Mouse (Mus musculus) kidney, embryonic 14.5 days (tissue): ENCODE measurements around the gene Tmf1. TPM values are rescaled to one million over a fixed set of nuclear protein-coding genes. Genes with fewer than 3 reads are reported as not detected.
A peak's percentile ranks its signal among the peaks of the same experiment; 100 is the strongest.

ENCODE experiments used
- ATAC-seq: fragments of 200-750 bp; cut with Nextera tagmentation; 2 replicates; pipeline ENCODE4 v1.8.0; 2017; ENCODE audit warnings: moderate number of reproducible peaks, mild to moderate bottlenecking, moderate TSS enrichment, moderate library complexity; ENCODE audit not compliant: low FRiP score, low TSS enrichment
- H3K27ac ChIP-seq: fragments of 300-500 bp; sonication (generic); 2 replicates; pipeline ENCODE4 v1.5.1; 2014; ENCODE audit warnings: low read depth, mild to moderate bottlenecking, low read length, moderate library complexity, mixed read lengths
- H3K27me3 ChIP-seq: fragments of 300-500 bp; sonication (generic); 2 replicates; pipeline ENCODE4 v1.6.1; 2014; ENCODE audit warnings: mild to moderate bottlenecking, low read length; ENCODE audit not compliant: control insufficient read depth, insufficient read depth
- H3K36me3 ChIP-seq: fragments of 300-500 bp; sonication (generic); 2 replicates; pipeline ENCODE4 v1.6.1; 2014; ENCODE audit warnings: low read length, mixed read lengths; ENCODE audit not compliant: control insufficient read depth, insufficient read depth
- H3K4me1 ChIP-seq: fragments of 300-500 bp; sonication (generic); 2 replicates; pipeline ENCODE4 v1.6.1; 2014; ENCODE audit warnings: low read length, mixed read lengths; ENCODE audit not compliant: control insufficient read depth, insufficient read depth
- H3K4me2 ChIP-seq: fragments of 300-500 bp; sonication (generic); replicated peaks from 2 replicates; pipeline ENCODE4 v1.6.1; 2014; ENCODE audit warnings: low read depth, mild to moderate bottlenecking, low read length
- H3K4me3 ChIP-seq: fragments of 300-500 bp; sonication (generic); 2 replicates; pipeline ENCODE4 v1.5.1; 2014; ENCODE audit warnings: mild to moderate bottlenecking, low read length
- H3K9ac ChIP-seq: fragments of 300-500 bp; sonication (generic); 2 replicates; pipeline ENCODE4 v1.6.1; 2014; ENCODE audit warnings: low read depth, mild to moderate bottlenecking, low read length, moderate library complexity
- H3K9me3 ChIP-seq: fragments of 300-500 bp; sonication (generic); 2 replicates; pipeline ENCODE4 v1.6.1; 2016; ENCODE audit warnings: low read length; ENCODE audit not compliant: control insufficient read depth
- WGBS: fragments of 180-500 bp; shearing (Covaris S2); extraction: QIAGEN DNeasy Blood & Tissue Kit; methylation state at CpG from one replicate; pipeline ENCODE4 v1.1.7; 2014; 5-methylcytosine and 5-hydroxymethylcytosine counted together
- polyA plus RNA-seq: library from polyadenylated mRNA; unstranded; fragments of >200 nt; fragmentation: Nextera tagmentation; extraction: Ambion mirVana; gene quantifications from 2 replicates; pipeline ENCODE4 v1.2.1, GENCODE M21; 2014

The Tmf1 gene
- polyA plus RNA-seq, 1 experiment from 2014 or later, result 36.7 TPM

DNA sequence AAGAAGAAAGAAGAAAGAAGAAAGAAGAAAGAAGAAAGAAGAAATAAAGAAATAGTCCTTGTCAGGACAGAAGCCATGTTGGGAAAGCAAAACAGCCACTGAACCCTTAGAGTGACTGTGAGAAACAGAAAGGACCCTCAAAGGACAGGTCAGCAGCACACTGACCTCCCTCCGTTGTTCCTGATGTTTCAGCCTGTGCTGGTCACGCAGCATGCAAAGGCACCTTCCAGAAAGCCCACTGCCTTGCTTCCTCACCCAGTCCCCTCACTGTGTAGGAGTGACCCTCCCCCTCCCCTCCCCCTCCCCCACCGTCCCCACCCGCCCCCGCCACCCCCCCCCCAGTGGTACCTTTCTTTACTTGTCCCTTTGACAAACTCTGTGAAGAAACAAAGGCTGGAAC, 41.8 kb upstream of the Tmf1 start:
- 68% methylated on average over 2 of the region's 5 CpGs for WGBS
- Histone ChIP-seq H3K27me3 (no peaks in the 10 kb centered on the region), H3K27ac (no peak overlapping the region), H3K36me3 (no peaks in the 10 kb centered on the region), H3K4me2 (no peak overlapping the region), H3K4me3 (no peak overlapping the region), H3K9me3 (no peaks in the 10 kb centered on the region), H3K4me1 (no peaks in the 10 kb centered on the region), H3K9ac (no peak overlapping the region)
- ATAC-seq, result no peak

DNA sequence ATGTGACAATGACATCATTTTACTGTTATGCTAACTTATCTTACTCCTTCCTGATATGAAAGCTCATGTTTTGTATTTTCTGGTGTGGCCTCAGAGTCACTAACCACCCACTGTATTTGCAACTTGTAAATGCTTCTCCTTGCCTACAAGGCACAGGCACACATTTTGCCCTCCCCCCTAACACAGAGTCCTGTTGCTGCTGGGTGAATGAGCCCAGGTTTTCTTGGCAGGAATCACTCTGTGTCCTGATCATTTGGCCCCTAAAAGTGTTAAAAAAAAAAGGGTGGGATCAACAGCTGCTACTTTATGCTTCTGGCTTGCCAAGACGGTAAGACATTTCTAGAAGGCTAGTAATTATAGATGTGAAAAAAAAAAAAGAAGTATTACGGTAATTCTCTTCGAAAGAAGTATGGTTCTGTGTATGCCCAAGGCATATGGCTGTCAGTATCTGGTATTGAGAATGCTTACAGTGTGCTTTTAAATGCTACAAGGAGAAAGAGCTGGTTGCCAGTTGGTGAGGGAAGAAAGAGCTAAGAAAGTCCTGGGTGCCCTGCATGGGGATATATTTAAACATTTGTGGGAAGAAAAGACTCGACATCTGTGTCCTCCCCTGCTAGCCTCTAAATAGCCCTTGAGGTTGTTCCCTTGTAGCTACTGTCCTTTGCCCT, 37.4 kb upstream of the Tmf1 start:
- Histone ChIP-seq H3K4me3 (no peak overlapping the region), H3K9ac (no peak overlapping the region), H3K4me1 (peaks cover 4% of the 10 kb centered on the region; the same call in 1 of the 2 replicates), H3K36me3 (no peaks in the 10 kb centered on the region), H3K9me3 (no peaks in the 10 kb centered on the region), H3K27ac (no peak overlapping the region), H3K4me2 (no peak overlapping the region), H3K27me3 (no peaks in the 10 kb centered on the region)
- no peak for ATAC-seq
- 82% methylated on average over 4 of the region's 4 CpGs for WGBS

DNA sequence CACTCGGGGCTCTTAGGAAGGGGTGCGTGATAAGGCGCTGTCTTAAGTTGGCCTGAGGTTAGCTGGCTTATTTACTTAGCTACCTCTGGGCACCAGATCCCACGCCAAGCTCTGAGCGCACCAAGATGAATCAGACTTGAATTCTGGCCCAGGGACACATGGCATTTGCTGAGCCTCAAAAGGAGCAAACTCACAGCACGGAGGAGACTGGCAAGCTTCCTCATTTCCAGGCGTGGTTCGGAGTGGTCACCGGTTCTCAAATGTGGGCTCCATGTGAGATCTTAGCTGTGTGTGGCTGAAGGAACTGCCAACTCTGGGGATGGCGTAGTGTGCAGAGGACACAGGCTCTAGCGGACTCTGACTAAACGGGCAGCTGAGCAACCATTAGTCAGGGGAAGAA, 33.1 kb upstream of the Tmf1 start:
- Histone ChIP-seq H3K36me3 (no peaks in the 10 kb centered on the region), H3K27me3 (no peaks in the 10 kb centered on the region), H3K9me3 (no peaks in the 10 kb centered on the region), H3K4me1 (peaks cover 4% of the 10 kb centered on the region; the same call in 1 of the 2 replicates), H3K9ac (no peak overlapping the region), H3K4me3 (peak overlapping the region; percentile 59), H3K27ac (no peak overlapping the region), H3K4me2 (peak overlapping the region; percentile 76)
- WGBS, result 81% methylated on average over 12 of the region's 12 CpGs
- ATAC-seq, result no peak

DNA sequence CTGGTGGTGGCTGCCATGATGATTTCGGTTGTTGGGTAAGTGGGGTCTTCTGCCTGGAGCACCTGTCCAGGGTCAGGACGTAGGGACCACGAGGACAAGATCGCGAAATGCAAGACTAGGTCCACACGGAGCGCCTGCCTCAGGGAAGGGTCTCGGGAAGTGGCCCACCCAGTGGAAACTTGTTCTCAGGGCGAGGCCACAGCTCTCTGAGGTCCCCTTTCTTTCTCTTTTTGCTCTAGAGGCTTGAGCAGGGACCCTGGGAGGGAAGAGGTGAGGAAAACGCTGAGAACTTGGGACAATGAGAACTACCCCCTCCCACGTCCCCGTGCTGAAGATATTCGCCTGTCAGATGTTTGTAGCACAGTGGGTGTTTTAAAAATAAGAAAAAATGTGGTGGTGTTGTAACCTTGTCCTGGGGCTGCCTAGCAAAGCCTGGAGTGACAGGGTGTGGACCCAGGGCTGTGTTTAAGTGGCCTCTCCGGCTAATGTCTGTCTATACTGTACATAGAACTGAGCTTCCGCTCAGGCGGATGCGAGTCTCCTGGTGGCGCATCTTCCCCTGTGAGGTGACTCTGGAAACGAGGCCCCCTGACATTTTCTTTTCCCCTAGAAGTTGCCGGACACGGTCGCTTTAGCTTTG, 32.2 kb upstream of the Tmf1 start:
- H3K9me3 ChIP-seq, result no peaks in the 10 kb centered on the region
- no peaks in the 10 kb centered on the region for H3K36me3 ChIP-seq
- H3K9ac ChIP-seq, result peak overlapping the region; percentile 67
- peaks cover 4% of the 10 kb centered on the region; the same call in 1 of the 2 replicates for H3K4me1 ChIP-seq
- H3K4me3 ChIP-seq, result peak overlapping the region; percentile 59
- H3K27me3 ChIP-seq, result no peaks in the 10 kb centered on the region
- H3K27ac ChIP-seq, result no peak overlapping the region; the same call in 1 of the 2 replicates
- WGBS, result 1% methylated on average over 22 of the region's 22 CpGs
- peak; percentile 61 for ATAC-seq
- H3K4me2 ChIP-seq, result peak overlapping the region; percentile 76

DNA sequence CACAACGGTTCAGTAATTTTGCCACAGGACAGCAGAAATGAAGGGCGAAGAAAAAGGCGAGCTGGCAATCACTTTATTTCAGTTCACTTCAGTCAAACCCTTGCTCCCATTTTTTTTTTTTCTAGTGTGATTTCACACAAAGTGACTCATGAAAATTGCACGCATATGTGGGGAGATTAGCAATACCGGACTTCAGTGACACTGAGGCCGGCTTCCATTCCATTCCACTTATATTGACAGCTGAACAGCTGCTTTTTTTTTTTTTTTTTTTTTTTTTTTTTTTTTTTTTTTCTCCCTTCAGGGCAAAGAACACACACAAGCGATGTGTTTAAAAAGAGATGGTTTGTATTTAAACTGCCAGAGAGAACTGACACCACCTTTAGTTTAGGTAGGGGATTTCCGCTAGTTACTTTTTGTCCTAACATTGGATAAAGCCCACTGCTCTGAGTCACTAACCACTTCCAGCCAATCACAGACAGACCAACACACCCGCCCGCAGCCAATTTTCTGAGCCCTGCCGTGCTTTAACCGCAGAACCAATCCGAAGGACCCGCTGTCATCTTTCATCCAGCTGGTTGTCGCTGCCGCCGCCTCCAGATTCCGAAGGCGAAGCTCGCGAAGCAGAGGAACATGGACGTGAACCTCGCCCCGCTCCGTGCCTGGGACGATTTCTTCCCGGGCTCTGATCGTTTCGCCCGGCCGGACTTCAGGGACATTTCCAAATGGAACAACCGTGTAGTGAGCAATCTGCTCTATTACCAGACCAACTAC, 31.5 kb upstream of the Tmf1 start, which contains the start of gene Arl6ip5:
TSS of gene Arl6ip5 (plus strand) at position 499 of the 771 bp plus-strand sequence.
- H3K36me3 ChIP-seq, result no peaks in the 10 kb centered on the region
- no peak within 1 kb of the TSS; the same call in 1 of the 2 replicates for H3K27ac ChIP-seq
- H3K4me2 ChIP-seq, result peak within 1 kb of the TSS; percentile 76
- H3K9me3 ChIP-seq, result no peaks in the 10 kb centered on the region
- H3K4me3 ChIP-seq, result peak within 1 kb of the TSS; percentile 59
- H3K9ac ChIP-seq, result peak within 1 kb of the TSS; percentile 67
- ATAC-seq, result peak; percentile 70
- 11% methylated on average over 32 of the region's 32 CpGs for WGBS
- H3K27me3 ChIP-seq, result no peaks in the 10 kb centered on the region
- peaks cover 4% of the 10 kb centered on the region; the same call in 1 of the 2 replicates for H3K4me1 ChIP-seq

DNA sequence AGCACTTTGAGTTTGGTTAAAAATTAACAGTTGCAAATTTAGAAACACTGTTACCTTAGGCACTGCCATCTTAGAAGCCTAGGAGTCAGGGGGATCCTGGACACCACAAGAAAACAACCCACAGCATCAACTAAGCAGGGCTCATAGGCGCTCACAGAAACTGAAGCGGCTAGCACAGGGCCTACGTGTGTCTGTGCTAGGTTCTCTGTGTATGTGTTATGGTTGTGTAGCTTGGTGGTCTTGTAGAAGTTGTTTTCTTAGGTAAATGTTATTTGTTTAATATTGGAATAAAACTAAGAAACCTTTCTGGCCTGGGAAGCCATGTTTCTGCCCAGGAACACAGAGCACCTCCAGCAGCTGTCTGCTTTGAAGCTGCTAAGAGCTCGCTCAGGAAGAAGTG, 30.8 kb upstream of the Tmf1 start:
- Histone ChIP-seq H3K27me3 (no peaks in the 10 kb centered on the region), H3K4me3 (no peak overlapping the region), H3K9me3 (no peaks in the 10 kb centered on the region), H3K4me1 (peaks cover 4% of the 10 kb centered on the region; the same call in 1 of the 2 replicates), H3K9ac (no peak overlapping the region), H3K4me2 (no peak overlapping the region), H3K27ac (no peak overlapping the region), H3K36me3 (no peaks in the 10 kb centered on the region)
- WGBS, result 80% methylated on average over 4 of the region's 4 CpGs
- no peak for ATAC-seq

DNA sequence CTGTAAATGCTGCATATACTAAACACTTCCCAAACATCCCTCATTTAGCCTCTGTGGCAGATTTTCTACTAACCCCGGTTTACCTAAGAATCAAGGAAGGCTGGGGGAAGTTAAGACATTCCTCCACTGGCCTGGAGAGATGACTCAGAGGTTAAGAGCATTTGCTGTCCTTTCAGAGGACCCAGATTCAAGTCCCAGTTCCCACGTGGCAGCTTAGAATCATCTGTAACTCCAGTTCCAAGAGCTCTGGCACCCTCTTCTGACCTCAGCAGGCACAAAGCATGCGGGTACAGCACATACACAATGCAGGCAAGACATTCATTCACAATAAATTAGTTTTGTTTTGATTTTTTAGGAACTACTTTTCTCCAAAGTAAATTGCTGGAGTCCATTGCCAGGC, 30.3 kb upstream of the Tmf1 start:
- no peak for ATAC-seq
- no peak overlapping the region for H3K4me3 ChIP-seq
- H3K4me1 ChIP-seq, result peaks cover 8% of the 10 kb centered on the region
- 58% methylated on average over 3 of the region's 3 CpGs for WGBS
- no peaks in the 10 kb centered on the region for H3K36me3 ChIP-seq
- no peaks in the 10 kb centered on the region for H3K27me3 ChIP-seq
- no peaks in the 10 kb centered on the region for H3K9me3 ChIP-seq
- H3K9ac ChIP-seq, result no peak overlapping the region
- no peak overlapping the region for H3K4me2 ChIP-seq
- H3K27ac ChIP-seq, result no peak overlapping the region

DNA sequence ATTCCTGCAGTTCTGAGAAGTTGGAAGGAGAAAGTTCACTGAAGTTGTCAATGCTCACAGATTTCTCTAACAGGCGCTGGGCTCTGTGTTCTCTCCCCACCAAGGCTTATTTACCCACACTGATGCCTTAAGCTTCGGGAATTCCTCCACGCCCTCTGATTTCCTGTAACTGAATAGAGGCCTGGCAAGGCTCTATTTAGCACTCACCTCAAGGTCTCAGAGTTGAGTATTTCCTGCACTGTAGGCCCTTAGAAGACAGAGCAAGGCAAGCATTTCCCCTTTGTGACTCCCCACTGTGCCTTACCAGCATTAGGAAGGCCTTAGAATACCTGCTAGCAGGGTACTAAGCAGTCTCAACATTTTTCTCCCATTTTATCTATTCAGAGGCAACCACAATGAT, 29.5 kb upstream of the Tmf1 start:
- Histone ChIP-seq H3K4me1 (peaks cover 12% of the 10 kb centered on the region), H3K4me2 (no peak overlapping the region), H3K9me3 (no peaks in the 10 kb centered on the region), H3K27ac (no peak overlapping the region), H3K4me3 (no peak overlapping the region), H3K27me3 (no peaks in the 10 kb centered on the region), H3K9ac (no peak overlapping the region), H3K36me3 (no peaks in the 10 kb centered on the region)
- ATAC-seq, result no peak
- 36% methylated on average over 3 of the region's 3 CpGs for WGBS

DNA sequence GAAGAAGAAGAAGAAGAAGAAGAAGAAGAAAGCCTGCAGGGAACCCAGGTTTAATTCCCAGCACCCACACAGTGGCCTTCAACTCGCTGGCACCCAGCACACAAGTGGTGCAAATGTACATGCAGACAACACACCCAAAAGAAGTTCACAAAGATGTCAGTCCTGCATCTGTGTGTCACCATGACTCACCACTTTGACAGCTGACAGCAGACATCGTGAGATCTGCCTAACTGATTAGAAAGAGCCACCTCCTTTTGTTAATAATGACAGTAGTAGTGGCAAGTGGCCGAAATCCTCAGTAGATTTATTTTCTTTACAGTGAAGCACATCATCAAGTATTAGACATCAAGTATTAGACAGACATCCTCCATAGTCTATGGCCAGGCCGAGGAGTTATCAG, 28.2 kb upstream of the Tmf1 start:
- Histone ChIP-seq H3K4me3 (no peak overlapping the region), H3K27me3 (no peaks in the 10 kb centered on the region), H3K9ac (no peak overlapping the region), H3K9me3 (no peaks in the 10 kb centered on the region), H3K4me2 (no peak overlapping the region), H3K36me3 (no peaks in the 10 kb centered on the region; the same call in 1 of the 2 replicates), H3K4me1 (peaks cover 12% of the 10 kb centered on the region), H3K27ac (no peak overlapping the region)
- ATAC-seq, result no peak
- 80% methylated on average over 4 of the region's 4 CpGs for WGBS
